Mouse (Mus musculus) skeletal muscle tissue, adult 2 months (tissue): Measurements from ENCODE around the gene Dusp1.

ENCODE experiments used
- DNase-seq: peaks from one replicate; pipeline ENCODE4 v3.0.0-alpha.2; 2012; ENCODE audit warnings: low read depth, low spot score

Gene Dusp1

GRCm38 (mm10) chr17:26561290-26561640 lies 663 bp downstream of the Dusp1 start, which contains the start of gene Ergic1:
TSS of gene Ergic1 (plus strand) at chr17:26561489.
- DNase-seq, result peak; percentile 74

- no peak for DNase-seq
Measured at GRCm38 (mm10) chr17:26560526-26561289, 1.2 kb downstream of the Dusp1 start.

GRCm38 (mm10) chr17:26553033-26553432 lies 8.9 kb downstream of the Dusp1 start:
- no peak for DNase-seq

- no peak for DNase-seq
Measured at GRCm38 (mm10) chr17:26551104-26551503, 10.8 kb downstream of the Dusp1 start.

GRCm38 (mm10) chr17:26549148-26549809 lies 12.6 kb downstream of the Dusp1 start:
- DNase-seq, result no peak

GRCm38 (mm10) chr17:26548566-26548965 lies 13.4 kb downstream of the Dusp1 start:
- no peak for DNase-seq

- no peak for DNase-seq
Measured at GRCm38 (mm10) chr17:26547771-26548170, 14.2 kb downstream of the Dusp1 start.

- no peak for DNase-seq
Measured at GRCm38 (mm10) chr17:26544319-26544963, 17.5 kb downstream of the Dusp1 start.

- no peak for DNase-seq
Measured at GRCm38 (mm10) chr17:26540083-26540482, 21.8 kb downstream of the Dusp1 start.

GRCm38 (mm10) chr17:26537722-26538471 lies 24.0 kb downstream of the Dusp1 start:
- peak; percentile 50 for DNase-seq

GRCm38 (mm10) chr17:26535251-26536136 lies 26.4 kb downstream of the Dusp1 start:
- no peak for DNase-seq

GRCm38 (mm10) chr17:26534695-26535094 lies 27.2 kb downstream of the Dusp1 start:
- DNase-seq, result no peak

- DNase-seq, result peak; percentile 68
Measured at GRCm38 (mm10) chr17:26533871-26534372, 28.0 kb downstream of the Dusp1 start.

- DNase-seq, result no peak
Measured at GRCm38 (mm10) chr17:26532476-26533045, 29.4 kb downstream of the Dusp1 start.

GRCm38 (mm10) chr17:26531395-26532027 lies 30.4 kb downstream of the Dusp1 start:
- no peak for DNase-seq

- peak; percentile 92 for DNase-seq
Measured at GRCm38 (mm10) chr17:26530590-26531081, 31.3 kb downstream of the Dusp1 start.

- DNase-seq, result peak; percentile 75
Measured at GRCm38 (mm10) chr17:26529791-26530241, 32.1 kb downstream of the Dusp1 start.

- DNase-seq, result no peak
Measured at GRCm38 (mm10) chr17:26528751-26529150, 33.2 kb downstream of the Dusp1 start.

- DNase-seq, result no peak
Measured at GRCm38 (mm10) chr17:26527291-26527690, 34.6 kb downstream of the Dusp1 start.
